In the genomic region with DNA sequence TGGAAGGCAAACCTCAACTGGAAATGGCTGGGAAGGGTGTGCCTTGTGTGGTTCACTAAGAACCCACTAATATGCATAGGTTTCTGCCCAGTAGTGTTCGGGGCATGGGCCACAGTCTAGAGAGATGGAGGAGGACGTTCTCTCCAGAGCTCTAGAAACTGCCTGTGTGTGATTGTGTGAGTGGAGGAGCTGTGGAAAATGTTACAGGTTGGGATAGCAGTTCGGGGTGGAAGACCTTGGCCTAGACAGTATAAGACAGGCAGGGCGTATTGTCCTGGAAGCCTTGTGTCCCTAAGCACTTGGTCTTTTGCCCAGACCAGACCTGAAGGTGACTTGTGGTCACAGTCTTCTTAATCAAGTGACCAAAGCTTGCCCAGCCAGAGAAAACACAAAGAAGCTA, we compare ENCODE assay signal across 8 mouse cellular contexts. TPM values are rescaled to one million over a fixed set of nuclear protein-coding genes. Genes with fewer than 3 reads are reported as not detected.
A peak's percentile ranks its signal among the peaks of the same experiment; 100 is the strongest.
DNase-seq lines count a peak whose midpoint lies in the region; ATAC-seq and TF ChIP-seq lines count a peak whose summit lies in the region.

No protein-coding gene starts in this region.

- no peak for TF ChIP-seq POLR2A in myocyte (IDR thresholded peaks at IDR 0.05; ENCODE audit: insufficient read length, low read depth)

- peaks cover 57% of the 10 kb centered on the region for H3K36me3 ChIP-seq in kidney, embryonic 15.5 days
- peaks cover 28% of the 10 kb centered on the region for H3K36me3 ChIP-seq in embryonic facial prominence, embryonic 11.5 days (replicated peaks; ENCODE audit: control insufficient read depth, insufficient read depth, low read depth, low read length)
- H3K36me3 ChIP-seq in hindbrain, embryonic 16.5 days (ENCODE audit: control insufficient read depth, insufficient read depth, low read length) = peaks cover 40% of the 10 kb centered on the region
- H3K36me3 ChIP-seq in myocyte (ENCODE audit: control insufficient read depth, insufficient read depth) = peaks cover 50% of the 10 kb centered on the region

- ATAC-seq in kidney, embryonic 15.5 days (replicated peaks; ENCODE audit: low FRiP score) = no peak
- ATAC-seq in embryonic facial prominence, embryonic 11.5 days (replicated peaks; ENCODE audit: insufficient number of reproducible peaks, low FRiP score, low TSS enrichment, low read depth) = no peak
- ATAC-seq in hindbrain, embryonic 16.5 days = no peak

- H3K79me2 ChIP-seq in myocyte (ENCODE audit: control insufficient read depth, insufficient read depth) = peaks cover 62% of the 10 kb centered on the region

- H3K27ac ChIP-seq in kidney, embryonic 15.5 days = peak overlapping the region; percentile 99
- no peak overlapping the region for H3K27ac ChIP-seq in embryonic facial prominence, embryonic 11.5 days (replicated peaks; ENCODE audit: low read depth, low read length)
- no peak overlapping the region; the same call in 1 of the 2 replicates for H3K27ac ChIP-seq in hindbrain, embryonic 16.5 days (ENCODE audit: low read depth, low read length)

- peak overlapping the region; percentile 12 for H3ac ChIP-seq in myocyte (ENCODE audit: control insufficient read depth, insufficient read length)

- H3K4me3 ChIP-seq in kidney, embryonic 15.5 days (replicated peaks) = peak overlapping the region; percentile 84
- peak overlapping the region; percentile 72 for H3K4me3 ChIP-seq in embryonic facial prominence, embryonic 11.5 days (ENCODE audit: low read depth, low read length)
- H3K4me3 ChIP-seq in hindbrain, embryonic 16.5 days (ENCODE audit: low read length) = peak overlapping the region; percentile 88
- H3K4me3 ChIP-seq in myocyte = peak overlapping the region; percentile 67

- no peak for DNase-seq in kidney, adult 9 months
- DNase-seq in embryonic facial prominence, embryonic 11.5 days (ENCODE audit: low spot score) = no peak
- DNase-seq in thymus, postnatal 14 days = no peak
- no peak for DNase-seq in gastrocnemius, postnatal 36 days
- no peak for DNase-seq in spleen, adult 18-20 months

- no peaks in the 10 kb centered on the region for H3K9me3 ChIP-seq in kidney, embryonic 15.5 days (replicated peaks)
- H3K9me3 ChIP-seq in embryonic facial prominence, embryonic 11.5 days (replicated peaks; ENCODE audit: control insufficient read depth, low read length) = no peaks in the 10 kb centered on the region
- no peaks in the 10 kb centered on the region for H3K9me3 ChIP-seq in hindbrain, embryonic 16.5 days (ENCODE audit: control insufficient read depth, low read length)

- H3K27me3 ChIP-seq in kidney, embryonic 15.5 days = no peaks in the 10 kb centered on the region
- H3K27me3 ChIP-seq in embryonic facial prominence, embryonic 11.5 days (ENCODE audit: control insufficient read depth, insufficient read depth, low read length) = no peaks in the 10 kb centered on the region
- no peaks in the 10 kb centered on the region for H3K27me3 ChIP-seq in hindbrain, embryonic 16.5 days (replicated peaks; ENCODE audit: control insufficient read depth, insufficient read depth, low read length)
- no peaks in the 10 kb centered on the region for H3K27me3 ChIP-seq in myocyte (ENCODE audit: control insufficient read depth, insufficient read depth, insufficient read length)

- peak overlapping the region; percentile 90 for H3K9ac ChIP-seq in kidney, embryonic 15.5 days
- peak overlapping the region; percentile 93 for H3K9ac ChIP-seq in embryonic facial prominence, embryonic 11.5 days (replicated peaks; ENCODE audit: low read length)
- H3K9ac ChIP-seq in hindbrain, embryonic 16.5 days (ENCODE audit: low read depth, low read length) = peak overlapping the region; percentile 92

- intact Hi-C loops in gastrocnemius, postnatal 36 days (cut with DNase I) = no loop called here

- peaks cover 65% of the 10 kb centered on the region for H3K4me1 ChIP-seq in kidney, embryonic 15.5 days
- H3K4me1 ChIP-seq in embryonic facial prominence, embryonic 11.5 days (ENCODE audit: control insufficient read depth, insufficient read depth, low read length) = peaks cover 7% of the 10 kb centered on the region
- H3K4me1 ChIP-seq in hindbrain, embryonic 16.5 days (ENCODE audit: control insufficient read depth, insufficient read depth, low read depth, low read length) = peaks cover 27% of the 10 kb centered on the region

- H3K4me2 ChIP-seq in kidney, embryonic 15.5 days = peak overlapping the region; percentile 72
- H3K4me2 ChIP-seq in embryonic facial prominence, embryonic 11.5 days (ENCODE audit: low read depth, low read length) = peak overlapping the region; percentile 76
- H3K4me2 ChIP-seq in hindbrain, embryonic 16.5 days (ENCODE audit: low read length) = peak overlapping the region; percentile 73
- H3K4me2 ChIP-seq in myocyte (ENCODE audit: low read depth) = peak overlapping the region; percentile 93

- 51% methylated on average over 4 of the region's 4 CpGs for WGBS in kidney, embryonic 15.5 days
- 68% methylated on average over 4 of the region's 4 CpGs for WGBS in embryonic facial prominence, embryonic 11.5 days
- 71% methylated on average over 4 of the region's 4 CpGs for WGBS in hindbrain, embryonic 16.5 days

TF ChIP-seq in myocyte, 11 proteins besides CTCF, POLR2A, EP300 and RAD21:
- TF ChIP-seq REST (IDR thresholded peaks at IDR 0.05; ENCODE audit: insufficient read depth, insufficient read length) (no peak), POLR2AphosphoS2 (IDR thresholded peaks at IDR 0.05; ENCODE audit: insufficient read length, low read depth) (peak; percentile 71)

RNA-seq across cellular contexts. Expression of gene Hnrnpl, which starts 4.1 kb away (rescaled TPM):
- polyA plus RNA-seq in kidney, embryonic 15.5 days (2015; fragmentation: Nextera tagmentation; extraction: Ambion mirVana) = 264 and 265 TPM in 2 replicates
- 328 and 350 TPM in 2 replicates for polyA plus RNA-seq in embryonic facial prominence, embryonic 11.5 days (2014; fragmentation: Nextera tagmentation; extraction: Ambion mirVana)
- polyA plus RNA-seq in hindbrain, embryonic 16.5 days (2015; fragmentation: Nextera tagmentation; extraction: Ambion mirVana) = 117 and 127 TPM in 2 replicates
- 230 TPM for polyA plus RNA-seq in myocyte (2012; fragmentation: generic; extraction: Trizol)
- total RNA-seq in gastrocnemius, postnatal 36 days (2021) = 100 to 1,000 TPM; 111 to 131 TPM

RNA-seq across cellular contexts. Expression of gene Ech1, which starts 12.6 kb away (rescaled TPM):
- 154 and 164 TPM in 2 replicates for polyA plus RNA-seq in kidney, embryonic 15.5 days (2015; fragmentation: Nextera tagmentation; extraction: Ambion mirVana)
- polyA plus RNA-seq in embryonic facial prominence, embryonic 11.5 days (2014; fragmentation: Nextera tagmentation; extraction: Ambion mirVana) = 103 and 106 TPM in 2 replicates
- polyA plus RNA-seq in hindbrain, embryonic 16.5 days (2015; fragmentation: Nextera tagmentation; extraction: Ambion mirVana) = 115 and 117 TPM in 2 replicates
- 132 TPM for polyA plus RNA-seq in myocyte (2012; fragmentation: generic; extraction: Trizol)
- total RNA-seq in gastrocnemius, postnatal 36 days (2021) = 100 to 1,000 TPM; 214 to 252 TPM

RNA-seq across cellular contexts. Expression of gene Lgals4, which starts 21.2 kb away (rescaled TPM):
- polyA plus RNA-seq in kidney, embryonic 15.5 days (2015; fragmentation: Nextera tagmentation; extraction: Ambion mirVana) = 12.0 and 32.1 TPM in 2 replicates
- polyA plus RNA-seq in embryonic facial prominence, embryonic 11.5 days (2014; fragmentation: Nextera tagmentation; extraction: Ambion mirVana) = 1.5 and 1.9 TPM in 2 replicates
- 5.3 and 6.1 TPM in 2 replicates for polyA plus RNA-seq in hindbrain, embryonic 16.5 days (2015; fragmentation: Nextera tagmentation; extraction: Ambion mirVana)
- polyA plus RNA-seq in myocyte (2012; fragmentation: generic; extraction: Trizol) = 3.0 TPM
- total RNA-seq in gastrocnemius, postnatal 36 days (2021) = 1 to 10 TPM; 2.5 to 3.1 TPM

RNA-seq across cellular contexts. Expression of gene Rinl, which starts 23.7 kb away (rescaled TPM):
- 6.2 and 7.4 TPM in 2 replicates for polyA plus RNA-seq in kidney, embryonic 15.5 days (2015; fragmentation: Nextera tagmentation; extraction: Ambion mirVana)
- 2.3 and 3.2 TPM in 2 replicates for polyA plus RNA-seq in embryonic facial prominence, embryonic 11.5 days (2014; fragmentation: Nextera tagmentation; extraction: Ambion mirVana)
- polyA plus RNA-seq in hindbrain, embryonic 16.5 days (2015; fragmentation: Nextera tagmentation; extraction: Ambion mirVana) = 2.8 and 2.9 TPM in 2 replicates
- 0.12 TPM for polyA plus RNA-seq in myocyte (2012; fragmentation: generic; extraction: Trizol)
- total RNA-seq in gastrocnemius, postnatal 36 days (2021) = 1 to 10 TPM; 1.1 TPM

RNA-seq across cellular contexts. Expression of gene Nfkbib, which starts 45.1 kb away (rescaled TPM):
- polyA plus RNA-seq in kidney, embryonic 15.5 days (2015; fragmentation: Nextera tagmentation; extraction: Ambion mirVana) = 41.6 and 45.2 TPM in 2 replicates
- polyA plus RNA-seq in embryonic facial prominence, embryonic 11.5 days (2014; fragmentation: Nextera tagmentation; extraction: Ambion mirVana) = 33.4 and 41.0 TPM in 2 replicates
- 70.2 and 72.2 TPM in 2 replicates for polyA plus RNA-seq in hindbrain, embryonic 16.5 days (2015; fragmentation: Nextera tagmentation; extraction: Ambion mirVana)
- 59.3 TPM for polyA plus RNA-seq in myocyte (2012; fragmentation: generic; extraction: Trizol)
- 10 to 100 TPM; 20.5 to 30.2 TPM for total RNA-seq in gastrocnemius, postnatal 36 days (2021)
